Mouse (Mus musculus) fibroblast of lung, adult 2 months (primary cell): ENCODE measurements around the gene Calu.
"Not testable (repeated sequence)": the region's sequence is repeated elsewhere in the genome, so short reads cannot be mapped to it uniquely, and the experiment has no call there.

Source experiments
- DNase-seq: peaks from one replicate; pipeline ENCODE4 v3.0.0-alpha.2; 2011; ENCODE audit warnings: low read depth

The Calu gene

GRCm38 (mm10) chr6:29347665-29348370 is at the start of gene Calu:
Calu (plus strand) TSS chr6:29348069.
- DNase-seq = peak; percentile 96

DNA sequence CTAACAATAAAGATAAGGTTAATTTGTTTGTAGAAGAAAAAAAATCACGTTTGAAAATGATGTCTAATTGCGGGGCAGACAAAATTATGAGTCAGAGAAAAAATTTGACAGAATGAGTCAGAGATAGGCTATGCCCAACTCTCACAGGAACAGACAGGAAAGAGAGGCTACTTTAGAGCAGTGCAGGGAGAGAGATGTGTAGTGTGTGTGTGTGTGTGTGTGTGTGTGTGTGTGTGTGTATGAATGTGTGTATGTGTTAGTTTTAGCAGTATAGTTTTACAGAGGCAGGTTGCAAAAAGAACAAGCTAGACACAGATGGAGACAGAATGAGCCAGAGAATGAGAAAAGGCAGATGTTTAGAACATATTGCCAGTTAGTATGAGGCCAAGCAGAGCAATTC is 48.8 kb upstream of the Calu start:
- no peak for DNase-seq

GRCm38 (mm10) chr6:29303251-29303650 is 44.6 kb upstream of the Calu start:
- DNase-seq = no peak

GRCm38 (mm10) chr6:29303726-29304125 is 44.1 kb upstream of the Calu start:
- DNase-seq = no peak

GRCm38 (mm10) chr6:29305462-29305861 is 42.4 kb upstream of the Calu start:
- DNase-seq = no peak

DNA sequence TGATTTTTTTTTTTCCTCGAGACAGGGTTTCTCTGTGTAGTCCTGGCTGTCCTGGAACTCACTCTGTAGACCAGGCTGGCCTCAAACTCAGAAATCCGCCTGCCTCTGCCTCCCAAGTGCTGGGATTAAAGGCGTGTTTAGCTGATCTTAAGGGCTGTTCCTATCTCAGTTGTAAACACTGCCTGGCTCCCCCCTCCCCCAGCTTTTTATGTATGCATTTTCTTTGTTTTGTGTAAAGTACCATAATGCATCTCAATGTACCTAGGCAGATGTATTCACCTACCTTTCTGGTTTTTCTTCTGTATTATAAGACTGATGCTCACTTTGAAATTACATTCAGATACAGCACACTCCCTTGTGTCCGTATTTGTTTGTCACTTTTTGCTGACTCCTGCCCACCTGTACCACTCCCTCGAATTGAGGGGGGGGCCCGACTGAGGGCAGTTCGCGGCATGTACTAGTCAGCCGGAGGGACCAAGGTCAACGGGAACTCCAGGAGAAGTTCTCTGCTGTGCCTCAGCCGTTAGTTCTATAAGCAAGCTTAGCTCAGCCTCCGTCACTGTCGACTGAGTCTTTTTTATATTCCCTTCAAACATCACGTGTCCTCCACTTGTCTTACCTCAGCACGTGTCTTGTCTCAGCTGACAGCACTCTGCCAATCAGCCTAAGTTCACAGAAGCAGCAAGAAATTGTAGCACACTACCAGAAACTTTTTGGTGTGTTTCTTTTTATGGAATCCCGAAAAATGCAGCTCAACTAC is 38.8 kb upstream of the Calu start:
- no peak for DNase-seq

- DNase-seq = no peak
Observed at GRCm38 (mm10) chr6:29313690-29314202, 34.1 kb upstream of the Calu start.

DNA sequence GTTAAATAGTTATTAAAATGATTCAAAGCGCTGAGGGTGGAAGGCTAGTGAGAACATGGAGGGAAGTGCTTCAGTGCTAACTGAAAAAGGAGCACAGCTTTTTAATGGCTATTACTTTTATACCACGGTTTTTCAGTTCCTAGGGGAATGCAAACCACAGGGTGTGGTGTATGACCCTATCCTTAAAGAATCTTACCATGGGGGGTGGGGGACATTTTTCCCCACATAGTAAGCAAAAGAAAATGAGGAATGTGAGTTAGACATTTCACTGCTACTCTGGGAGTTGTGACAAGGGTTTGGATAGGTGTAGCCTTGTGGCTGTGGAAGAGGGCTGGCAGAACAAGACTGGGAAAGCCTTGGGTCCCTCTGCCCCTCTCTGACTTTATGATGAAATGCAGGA is 30.6 kb upstream of the Calu start:
- DNase-seq = no peak

DNA sequence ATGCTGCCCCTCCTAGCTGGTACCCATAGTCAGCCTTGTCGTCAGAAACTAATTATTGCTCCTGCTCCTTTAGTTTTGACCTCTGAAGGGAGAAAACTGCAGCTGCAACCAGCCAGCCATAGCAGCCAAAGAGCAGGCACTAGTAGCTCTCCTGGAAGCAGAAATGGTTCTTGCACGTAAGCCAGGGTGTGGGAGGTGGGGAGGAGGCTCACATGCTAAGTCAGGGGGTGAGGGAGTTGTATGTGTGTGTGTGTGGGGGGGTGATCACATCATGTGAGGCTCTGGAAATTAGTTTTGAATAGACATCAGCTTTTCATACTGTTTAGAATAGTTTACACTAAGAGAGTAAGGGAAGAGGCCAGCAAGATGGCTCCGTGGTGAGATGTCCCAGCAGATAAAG is 29.9 kb upstream of the Calu start:
- no peak for DNase-seq

DNA sequence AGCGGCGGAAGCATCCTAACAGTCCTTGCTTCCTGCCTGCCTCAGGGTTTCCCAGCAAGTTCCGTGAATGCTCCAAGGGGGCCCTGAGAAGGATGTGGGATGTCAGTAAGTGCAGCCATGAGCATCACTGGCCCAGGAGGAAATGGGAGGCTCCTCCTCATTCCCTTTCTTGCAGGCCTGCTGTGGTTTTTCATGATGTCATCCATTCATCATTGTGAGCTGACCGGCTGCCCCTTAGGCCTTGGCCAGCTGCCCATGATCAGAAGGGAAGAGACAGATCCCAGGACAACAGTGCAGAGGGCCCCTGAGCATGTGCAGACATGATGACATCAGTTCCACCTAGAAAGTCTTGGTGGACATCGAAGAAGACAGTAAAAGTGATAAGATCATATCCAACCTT is 29.0 kb upstream of the Calu start, which contains the start of gene Fam71f1:
Fam71f1 (plus strand) TSS at position 262 of the 400 bp plus-strand sequence.
- no peak for DNase-seq

DNA sequence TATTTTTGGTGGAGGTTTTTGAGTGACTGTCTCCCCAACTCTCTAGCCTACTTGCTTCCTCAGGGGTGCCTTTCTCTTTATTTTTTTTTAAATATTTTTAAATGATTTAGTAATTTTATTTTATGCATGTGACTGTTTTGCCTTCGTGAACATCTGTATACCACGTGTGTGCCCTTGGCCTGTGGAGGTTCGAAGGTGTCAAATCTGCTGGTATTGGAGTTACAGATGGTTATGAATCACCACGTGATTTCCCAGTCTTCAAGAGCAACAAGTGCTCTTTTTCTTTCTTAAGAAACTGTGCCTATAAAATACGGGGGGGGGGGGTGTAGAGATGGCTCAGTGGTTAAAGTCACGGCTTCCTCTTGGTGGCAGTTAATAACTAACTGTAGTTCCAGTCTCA is 26.3 kb upstream of the Calu start:
- no peak for DNase-seq

- DNase-seq = no peak
Observed at GRCm38 (mm10) chr6:29322147-29322546, 25.7 kb upstream of the Calu start.

- no peak for DNase-seq
Observed at GRCm38 (mm10) chr6:29322735-29323134, 25.1 kb upstream of the Calu start.

DNA sequence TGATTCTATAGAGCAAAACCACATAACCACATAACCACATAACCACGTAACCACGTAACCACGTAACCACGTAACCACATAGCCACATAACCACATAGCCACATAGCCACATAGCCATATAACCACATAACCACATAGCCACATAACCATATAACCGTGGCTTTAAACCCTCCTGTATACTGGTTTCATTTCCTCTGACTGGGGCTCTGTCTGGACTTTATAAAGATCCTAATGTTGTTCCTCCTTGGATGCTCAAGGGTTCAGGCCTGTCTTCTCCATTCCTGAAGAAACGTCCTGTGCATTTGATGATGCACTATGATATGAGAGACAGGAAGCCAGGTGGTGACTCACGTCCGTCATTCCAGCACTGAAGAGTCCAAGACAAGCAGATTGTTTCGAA is 20.9 kb upstream of the Calu start:
- DNase-seq = no peak

DNA sequence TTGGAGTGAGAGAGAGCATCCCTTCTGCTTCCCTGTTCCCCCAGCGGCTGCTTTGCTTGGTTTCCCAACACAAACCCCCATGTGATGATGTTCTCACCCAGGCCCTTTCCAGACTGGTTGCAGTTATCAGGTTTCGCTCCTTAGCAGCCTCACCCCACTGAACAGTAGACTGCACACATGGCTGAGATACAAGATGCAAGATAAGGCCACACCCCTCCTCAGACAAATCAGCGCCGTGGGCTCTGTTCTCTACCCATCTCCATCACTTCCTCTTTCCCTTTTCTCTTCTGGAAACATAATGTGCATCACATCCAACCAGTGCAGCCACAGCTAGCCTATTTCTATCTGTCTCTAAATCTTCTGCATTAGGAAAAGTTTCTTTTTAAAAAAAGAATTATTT is 18.4 kb upstream of the Calu start:
- DNase-seq = no peak

- not testable (repeated sequence) for DNase-seq
Observed at GRCm38 (mm10) chr6:29346512-29346911, 1.4 kb upstream of the Calu start.

GRCm38 (mm10) chr6:29347189-29347588 is 680 bp upstream of the Calu start:
- no peak for DNase-seq

DNA sequence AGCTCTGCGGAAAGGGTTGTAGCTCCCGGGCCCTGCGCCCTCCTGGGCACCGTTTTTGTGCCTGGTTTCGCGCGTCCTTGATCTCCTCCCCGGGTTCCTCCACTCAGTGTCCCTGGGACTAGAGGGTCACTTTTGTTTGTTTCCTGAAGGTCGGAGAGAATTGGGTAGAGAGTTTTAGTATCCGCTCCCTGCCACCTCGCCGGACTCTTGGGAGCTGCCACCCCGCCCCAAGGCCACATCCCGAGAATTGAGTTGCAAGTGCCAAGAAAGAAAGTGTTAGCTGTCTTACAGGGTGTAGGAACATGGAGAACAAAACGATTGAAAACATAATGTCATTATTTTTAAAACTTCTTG is 479 bp downstream of the Calu start:
- DNase-seq = no peak

GRCm38 (mm10) chr6:29351613-29352012 is 3.7 kb downstream of the Calu start:
- DNase-seq = no peak

GRCm38 (mm10) chr6:29352816-29353215 is 4.9 kb downstream of the Calu start:
- DNase-seq = no peak

- no peak for DNase-seq
Observed at GRCm38 (mm10) chr6:29359386-29359785, 11.5 kb downstream of the Calu start.

GRCm38 (mm10) chr6:29360211-29360610 is 12.3 kb downstream of the Calu start:
- no peak for DNase-seq
